ENCODE assay signal across 14 mouse cellular contexts in the genomic region with DNA sequence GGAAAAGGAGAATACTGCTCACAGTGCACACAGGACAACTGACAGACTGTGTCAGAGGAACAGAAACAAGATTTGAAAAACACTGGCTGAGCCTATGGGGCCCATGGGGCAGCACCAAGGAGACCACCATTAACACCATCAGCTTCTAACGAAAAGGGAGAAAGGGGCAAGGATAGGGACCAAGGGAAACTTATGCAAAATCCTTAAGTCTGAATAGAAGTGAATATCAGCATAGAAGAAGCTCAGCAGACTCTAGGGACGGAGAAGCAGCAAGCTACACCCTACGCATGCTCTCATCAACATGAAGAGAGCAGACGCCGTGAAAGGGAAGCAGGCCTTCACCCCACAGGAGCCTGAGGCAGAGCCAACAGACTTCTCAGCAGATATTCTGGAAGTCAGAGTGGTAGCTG.
DNase-seq lines count a peak whose midpoint lies in the region; ATAC-seq lines count a peak whose summit lies in the region.
"Had no signal": no experiment of that assay in that cellular context is flagged by ENCODE, and none has a peak within 500 bp of the region (broad histone marks: within the 10 kb centered on the region; RNA-seq: fewer than 3 reads in every experiment).

No protein-coding gene starts in this region.

- no peak for ATAC-seq in embryonic facial prominence, embryonic 12.5 days (ENCODE audit: insufficient number of reproducible peaks, insufficient read depth, low FRiP score, low TSS enrichment)
- ATAC-seq in liver, embryonic 11.5 days (replicated peaks; ENCODE audit: low FRiP score): no peak
- ATAC-seq: inflammation-experienced regulatory T-cells, adult 6 months had no signal

- no peak overlapping the region for H3K4me2 ChIP-seq in embryonic facial prominence, embryonic 12.5 days (replicated peaks)
- no peak overlapping the region for H3K4me2 ChIP-seq in liver, embryonic 11.5 days
- H3K4me2 ChIP-seq: forebrain, embryonic 12.5 days had no signal

- no peaks in the 10 kb centered on the region for H3K9me3 ChIP-seq in embryonic facial prominence, embryonic 12.5 days
- H3K9me3 ChIP-seq in liver, embryonic 11.5 days (ENCODE audit: control insufficient read depth, low read length): no peaks in the 10 kb centered on the region
- H3K9me3 ChIP-seq: forebrain, embryonic 12.5 days had no signal

- 79% methylated on average over 5 of the region's 5 CpGs for WGBS in embryonic facial prominence, embryonic 12.5 days
- 93% methylated on average over 5 of the region's 5 CpGs for WGBS in liver, embryonic 11.5 days

- no peaks in the 10 kb centered on the region for H3K36me3 ChIP-seq in embryonic facial prominence, embryonic 12.5 days
- H3K36me3 ChIP-seq in liver, embryonic 11.5 days (ENCODE audit: control insufficient read depth, insufficient read depth, low read length): peaks cover 4% of the 10 kb centered on the region; the same call in 1 of the 2 replicates

- H3K27ac ChIP-seq in embryonic facial prominence, embryonic 12.5 days: peak overlapping the region; percentile 41; the same call in 1 of the 2 replicates
- H3K27ac ChIP-seq in liver, embryonic 11.5 days (ENCODE audit: low read depth, low read length): no peak overlapping the region
- H3K27ac ChIP-seq: forebrain, embryonic 12.5 days; gastrocnemius, adult 2 months had no signal

- H3K4me3 ChIP-seq in embryonic facial prominence, embryonic 12.5 days: no peak overlapping the region
- H3K4me3 ChIP-seq in liver, embryonic 11.5 days (ENCODE audit: low read depth, low read length): no peak overlapping the region
- H3K4me3 ChIP-seq: forebrain, embryonic 12.5 days; gastrocnemius, adult 2 months had no signal

- H3K9ac ChIP-seq in embryonic facial prominence, embryonic 12.5 days: no peak overlapping the region
- no peak overlapping the region for H3K9ac ChIP-seq in liver, embryonic 11.5 days (ENCODE audit: low read depth, low read length)
- H3K9ac ChIP-seq: forebrain, embryonic 12.5 days had no signal

- DNase-seq in layer of hippocampus, adult 9-11 months: peak; percentile 23
- DNase-seq in layer of hippocampus, postnatal 14 days (ENCODE audit: low spot score in 2 of 2): no peak
- DNase-seq in CD4-positive helper T cell, adult 2 months (ENCODE audit: low read depth, low spot score): peak; percentile 24
- DNase-seq in cerebellum, adult 11 months: peak; percentile 49
- DNase-seq in adrenal gland, adult 8-10 months: no peak
- DNase-seq in kidney, postnatal 14 days: no peak
- no peak for DNase-seq in liver, embryonic 11.5 days (ENCODE audit: low spot score)
- DNase-seq: embryo, embryonic 11 days; gastrocnemius, adult 2 months; heart, postnatal 10 days; lung, postnatal 36 days had no signal

- peaks cover 21% of the 10 kb centered on the region for H3K4me1 ChIP-seq in embryonic facial prominence, embryonic 12.5 days
- peaks cover 14% of the 10 kb centered on the region for H3K4me1 ChIP-seq in liver, embryonic 11.5 days (replicated peaks; ENCODE audit: control insufficient read depth, insufficient read depth, low read length)

- no peaks in the 10 kb centered on the region for H3K27me3 ChIP-seq in embryonic facial prominence, embryonic 12.5 days
- no peaks in the 10 kb centered on the region for H3K27me3 ChIP-seq in liver, embryonic 11.5 days (replicated peaks; ENCODE audit: control insufficient read depth, insufficient read depth, low read length)
- H3K27me3 ChIP-seq: forebrain, embryonic 12.5 days had no signal

Comparison
In these comparisons a context has a peak if more than half of its experiments do, and no peak if none do; other contexts are left out.
1. DNase-seq: peak in layer of hippocampus, adult 9-11 months (single experiment), CD4-positive helper T cell, adult 2 months (single experiment) and cerebellum, adult 11 months (single experiment); none in layer of hippocampus, postnatal 14 days (0 of 2), adrenal gland, adult 8-10 months (single experiment), kidney, postnatal 14 days (single experiment) and liver, embryonic 11.5 days (single experiment).